Mouse (Mus musculus) hindbrain, embryonic 11.5 days (tissue): ENCODE results near the gene Brap. TPM values are rescaled to one million over a fixed set of nuclear protein-coding genes. Genes with fewer than 3 reads are reported as not detected.

Experiments used
- ATAC-seq: fragments of 200-750 bp; cut with Nextera tagmentation; 2 replicates; pipeline ENCODE4 v1.8.0; 2017; ENCODE audit warnings: mild to moderate bottlenecking, moderate TSS enrichment, moderate library complexity; ENCODE audit not compliant: low FRiP score
- DNase-seq: peaks from one replicate; pipeline ENCODE4 v3.0.0-alpha.2; 2015; ENCODE audit warnings: low spot score
- H3K27ac ChIP-seq: fragments of 300-500 bp; sonication (generic); 2 replicates; pipeline ENCODE4 v1.5.1; 2014; ENCODE audit warnings: mild to moderate bottlenecking, low read depth, low read length
- H3K27me3 ChIP-seq: fragments of 300-500 bp; sonication (generic); 2 replicates; pipeline ENCODE4 v1.6.1; 2014; ENCODE audit warnings: mild to moderate bottlenecking, low read length, moderate library complexity, mixed read lengths; ENCODE audit not compliant: control insufficient read depth, insufficient read depth
- H3K36me3 ChIP-seq: fragments of 300-500 bp; sonication (generic); 2 replicates; pipeline ENCODE4 v1.6.1; 2014; ENCODE audit warnings: mild to moderate bottlenecking, low read length, moderate library complexity, mixed read lengths; ENCODE audit not compliant: control insufficient read depth, insufficient read depth
- H3K4me1 ChIP-seq: fragments of 300-500 bp; sonication (generic); replicated peaks from 2 replicates; pipeline ENCODE4 v1.6.1; 2014; ENCODE audit warnings: low read length, mixed read lengths; ENCODE audit not compliant: control insufficient read depth, insufficient read depth
- H3K4me2 ChIP-seq: fragments of 300-500 bp; sonication (generic); replicated peaks from 2 replicates; pipeline ENCODE4 v1.6.1; 2014; ENCODE audit warnings: mild to moderate bottlenecking, low read depth, low read length
- H3K4me3 ChIP-seq: fragments of 300-500 bp; sonication (generic); 2 replicates; pipeline ENCODE4 v1.5.1; 2014; ENCODE audit warnings: low read depth, low read length
- H3K9ac ChIP-seq: fragments of 300-500 bp; sonication (generic); 2 replicates; pipeline ENCODE4 v1.6.1; 2014; ENCODE audit warnings: low read depth, low read length
- H3K9me3 ChIP-seq: fragments of 300-500 bp; sonication (generic); 2 replicates; pipeline ENCODE4 v1.6.1; 2016; ENCODE audit warnings: low read length; ENCODE audit not compliant: control insufficient read depth
- WGBS: fragments of 180-500 bp; shearing (Covaris S2); extraction: QIAGEN DNeasy Blood & Tissue Kit; methylation state at CpG from one replicate; pipeline ENCODE4 v1.1.7; 2014; 5-methylcytosine and 5-hydroxymethylcytosine counted together
- polyA plus RNA-seq: library from polyadenylated mRNA; unstranded; fragments of >200 nt; fragmentation: Nextera tagmentation; extraction: Ambion mirVana; gene quantifications from 2 replicates; pipeline ENCODE4 v1.2.1, GENCODE M21; 2014

The Brap gene
- polyA plus RNA-seq, 1 experiment from 2014 or later: 36.8 TPM

- Histone ChIP-seq H3K9ac (no peak overlapping the region), H3K27me3 (no peaks in the 10 kb centered on the region), H3K27ac (no peak overlapping the region), H3K4me3 (no peak overlapping the region), H3K9me3 (no peaks in the 10 kb centered on the region), H3K4me1 (no peaks in the 10 kb centered on the region), H3K36me3 (no peaks in the 10 kb centered on the region), H3K4me2 (no peak overlapping the region)
- 60% methylated on average over 1 of the region's 1 CpGs for WGBS
- ATAC-seq (no peak), DNase-seq (no peak)
Observed at GRCm38 (mm10) chr5:121703341-121703740, 43.0 kb downstream of the Brap start.

- 11% methylated on average over 20 of the region's 20 CpGs for WGBS
- H3K9me3 ChIP-seq: no peaks in the 10 kb centered on the region
- H3K4me3 ChIP-seq: no peak overlapping the region
- no peaks in the 10 kb centered on the region for H3K4me1 ChIP-seq
- DNase-seq (peak; percentile 20), ATAC-seq (no peak)
- peak overlapping the region; percentile 34; the same call in 1 of the 2 replicates for H3K9ac ChIP-seq
- no peaks in the 10 kb centered on the region for H3K27me3 ChIP-seq
- no peak overlapping the region for H3K27ac ChIP-seq
- no peaks in the 10 kb centered on the region for H3K36me3 ChIP-seq
- peak overlapping the region; percentile 26 for H3K4me2 ChIP-seq
Observed at GRCm38 (mm10) chr5:121704512-121705248, 44.3 kb downstream of the Brap start.

- ATAC-seq (no peak), DNase-seq (no peak)
- 65% methylated on average over 2 of the region's 2 CpGs for WGBS
- H3K9me3 ChIP-seq: no peaks in the 10 kb centered on the region
- H3K9ac ChIP-seq: no peak overlapping the region
- H3K4me1 ChIP-seq: peaks cover 2% of the 10 kb centered on the region; the same call in 1 of the 2 replicates
- H3K27ac ChIP-seq: no peak overlapping the region
- peak overlapping the region; percentile 80; the same call in 1 of the 2 replicates for H3K4me2 ChIP-seq
- H3K36me3 ChIP-seq: no peaks in the 10 kb centered on the region
- H3K27me3 ChIP-seq: no peaks in the 10 kb centered on the region
- peak overlapping the region; percentile 99; the same call in 1 of the 2 replicates for H3K4me3 ChIP-seq
Observed at GRCm38 (mm10) chr5:121710402-121710801, 50.0 kb downstream of the Brap start.

GRCm38 (mm10) chr5:121710851-121711173 is 50.4 kb downstream of the Brap start:
- H3K9ac ChIP-seq: peak overlapping the region; percentile 97
- H3K4me2 ChIP-seq: peak overlapping the region; percentile 80
- H3K9me3 ChIP-seq: no peaks in the 10 kb centered on the region
- H3K4me3 ChIP-seq: peak overlapping the region; percentile 99
- H3K27ac ChIP-seq: peak overlapping the region; percentile 95
- DNase-seq (no peak), ATAC-seq (no peak)
- no peaks in the 10 kb centered on the region for H3K27me3 ChIP-seq
- H3K4me1 ChIP-seq: peaks cover 2% of the 10 kb centered on the region; the same call in 1 of the 2 replicates
- 1% methylated on average over 12 of the region's 12 CpGs for WGBS
- no peaks in the 10 kb centered on the region for H3K36me3 ChIP-seq

GRCm38 (mm10) chr5:121711174-121711927 is 51.0 kb downstream of the Brap start, which contains the start of gene Atxn2:
Gene Atxn2, plus strand, starts transcription at chr5:121711337.
- no peaks in the 10 kb centered on the region for H3K27me3 ChIP-seq
- H3K4me1 ChIP-seq: peaks cover 2% of the 10 kb centered on the region; the same call in 1 of the 2 replicates
- peak within 1 kb of the TSS; percentile 97 for H3K9ac ChIP-seq
- H3K4me2 ChIP-seq: peak within 1 kb of the TSS; percentile 86
- WGBS: under 1% methylated on average over 35 of the region's 103 CpGs
- DNase-seq (peak; percentile 86), ATAC-seq (peak; percentile 86)
- H3K27ac ChIP-seq: peak within 1 kb of the TSS; percentile 95
- H3K4me3 ChIP-seq: peak within 1 kb of the TSS; percentile 99
- H3K9me3 ChIP-seq: no peaks in the 10 kb centered on the region
- H3K36me3 ChIP-seq: no peaks in the 10 kb centered on the region

- no peaks in the 10 kb centered on the region for H3K9me3 ChIP-seq
- H3K4me2 ChIP-seq: peak overlapping the region; percentile 86
- no peak for DNase-seq
- H3K4me1 ChIP-seq: peaks cover 2% of the 10 kb centered on the region; the same call in 1 of the 2 replicates
- peak overlapping the region; percentile 99 for H3K4me3 ChIP-seq
- WGBS: under 1% methylated on average over 21 of the region's 57 CpGs
- peak overlapping the region; percentile 95 for H3K27ac ChIP-seq
- no peaks in the 10 kb centered on the region for H3K36me3 ChIP-seq
- H3K27me3 ChIP-seq: no peaks in the 10 kb centered on the region
- ATAC-seq: peak; percentile 54
- H3K9ac ChIP-seq: peak overlapping the region; percentile 97
Observed at GRCm38 (mm10) chr5:121711928-121712231, 51.5 kb downstream of the Brap start.

- no peaks in the 10 kb centered on the region for H3K36me3 ChIP-seq
- peak overlapping the region; percentile 95 for H3K27ac ChIP-seq
- H3K4me2 ChIP-seq: peak overlapping the region; percentile 86
- peak; percentile 68 for ATAC-seq
- peak overlapping the region; percentile 99 for H3K4me3 ChIP-seq
- peaks cover 2% of the 10 kb centered on the region; the same call in 1 of the 2 replicates for H3K4me1 ChIP-seq
- peak overlapping the region; percentile 97 for H3K9ac ChIP-seq
- DNase-seq: peak; percentile 71
- WGBS: under 1% methylated on average over 32 of the region's 66 CpGs
- no peaks in the 10 kb centered on the region for H3K9me3 ChIP-seq
- H3K27me3 ChIP-seq: no peaks in the 10 kb centered on the region
Observed at GRCm38 (mm10) chr5:121712232-121712933, 52.0 kb downstream of the Brap start.

- H3K4me2 ChIP-seq: peak overlapping the region; percentile 86
- H3K36me3 ChIP-seq: no peaks in the 10 kb centered on the region
- peaks cover 2% of the 10 kb centered on the region; the same call in 1 of the 2 replicates for H3K4me1 ChIP-seq
- H3K27me3 ChIP-seq: no peaks in the 10 kb centered on the region
- H3K9me3 ChIP-seq: no peaks in the 10 kb centered on the region
- DNase-seq (peak; percentile 59), ATAC-seq (peak; percentile 31; the same call in 1 of the 2 replicates)
- WGBS: 0% methylated on average over 19 of the region's 32 CpGs
- H3K4me3 ChIP-seq: peak overlapping the region; percentile 99
- H3K9ac ChIP-seq: peak overlapping the region; percentile 97
- peak overlapping the region; percentile 95 for H3K27ac ChIP-seq
Observed at GRCm38 (mm10) chr5:121712934-121713538, 52.7 kb downstream of the Brap start.
